Mouse (Mus musculus): ENCODE results near the gene Mnd1. TPM values are rescaled to one million over a fixed set of nuclear protein-coding genes. Genes with fewer than 3 reads are reported as not detected.

Mnd1 gene
- polyA plus RNA-seq, 1 experiment from 2014 or later, result 14.0 TPM

GRCm38 (mm10) chr3:84068831-84069709, 86.5 kb downstream of the Mnd1 start:
- H3K36me3 ChIP-seq, result no peaks in the 10 kb centered on the region
- H3K27me3 ChIP-seq, result no peaks in the 10 kb centered on the region
- 84% methylated on average over 13 of the region's 13 CpGs for WGBS
- H3K9me3 ChIP-seq, result no peaks in the 10 kb centered on the region
- H3K4me2 ChIP-seq, result no peak overlapping the region
- no peak overlapping the region for H3K27ac ChIP-seq
- no peak overlapping the region for H3K9ac ChIP-seq (replicated peaks)
- H3K4me1 ChIP-seq (replicated peaks), result no peaks in the 10 kb centered on the region
- no peak overlapping the region for H3K4me3 ChIP-seq (replicated peaks)
- no peak for ATAC-seq (ENCODE audit: insufficient number of reproducible peaks, insufficient read depth, low FRiP score, low TSS enrichment, low read depth)

GRCm38 (mm10) chr3:84065825-84066224, 89.8 kb downstream of the Mnd1 start:
- Histone ChIP-seq H3K36me3 (no peaks in the 10 kb centered on the region), H3K27ac (no peak overlapping the region), H3K4me3 (replicated peaks) (no peak overlapping the region), H3K9ac (replicated peaks) (no peak overlapping the region), H3K4me1 (replicated peaks) (peaks cover 11% of the 10 kb centered on the region), H3K27me3 (no peaks in the 10 kb centered on the region), H3K4me2 (no peak overlapping the region), H3K9me3 (no peaks in the 10 kb centered on the region)
- WGBS, result 73% methylated on average over 4 of the region's 4 CpGs
- ATAC-seq (ENCODE audit: insufficient number of reproducible peaks, insufficient read depth, low FRiP score, low TSS enrichment, low read depth), result no peak

DNA sequence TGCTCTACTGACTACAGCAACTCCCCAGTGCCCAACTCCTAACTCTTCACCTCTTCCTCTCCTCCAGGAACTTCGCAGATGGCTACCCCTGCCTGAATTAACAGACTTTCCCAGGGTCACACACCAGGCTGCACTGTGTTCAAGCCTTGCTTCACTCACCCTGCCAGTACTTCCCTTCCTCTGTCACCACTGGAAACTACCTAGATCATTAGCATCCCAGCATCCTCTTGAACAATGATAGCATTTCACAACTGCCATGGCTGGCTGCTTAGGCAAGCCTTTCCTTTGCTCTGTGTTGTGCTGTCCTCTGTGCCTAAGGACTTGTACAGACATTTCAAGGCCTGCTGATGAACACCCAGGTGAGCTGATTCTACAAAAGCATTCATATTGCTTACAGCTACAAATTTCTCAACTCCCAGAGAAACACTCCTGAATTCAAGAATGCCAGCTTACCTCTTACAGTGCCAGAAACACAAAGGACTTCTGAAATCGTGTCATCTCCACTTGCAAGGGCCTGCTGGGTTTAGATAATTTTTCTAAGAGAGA, 92.1 kb downstream of the Mnd1 start:
- no peak overlapping the region for H3K4me2 ChIP-seq
- H3K9ac ChIP-seq (replicated peaks), result no peak overlapping the region
- ATAC-seq (ENCODE audit: insufficient number of reproducible peaks, insufficient read depth, low FRiP score, low TSS enrichment, low read depth), result no peak
- peaks cover 28% of the 10 kb centered on the region for H3K4me1 ChIP-seq (replicated peaks)
- 0 out of 2 replicates have a peak, but pooled peaks cover under 1% of the 10 kb centered on the region for H3K9me3 ChIP-seq
- no peaks in the 10 kb centered on the region for H3K27me3 ChIP-seq
- no peaks in the 10 kb centered on the region for H3K36me3 ChIP-seq
- no peak overlapping the region for H3K27ac ChIP-seq
- WGBS, result 87% methylated on average over 2 of the region's 2 CpGs
- H3K4me3 ChIP-seq (replicated peaks), result no peak overlapping the region

DNA sequence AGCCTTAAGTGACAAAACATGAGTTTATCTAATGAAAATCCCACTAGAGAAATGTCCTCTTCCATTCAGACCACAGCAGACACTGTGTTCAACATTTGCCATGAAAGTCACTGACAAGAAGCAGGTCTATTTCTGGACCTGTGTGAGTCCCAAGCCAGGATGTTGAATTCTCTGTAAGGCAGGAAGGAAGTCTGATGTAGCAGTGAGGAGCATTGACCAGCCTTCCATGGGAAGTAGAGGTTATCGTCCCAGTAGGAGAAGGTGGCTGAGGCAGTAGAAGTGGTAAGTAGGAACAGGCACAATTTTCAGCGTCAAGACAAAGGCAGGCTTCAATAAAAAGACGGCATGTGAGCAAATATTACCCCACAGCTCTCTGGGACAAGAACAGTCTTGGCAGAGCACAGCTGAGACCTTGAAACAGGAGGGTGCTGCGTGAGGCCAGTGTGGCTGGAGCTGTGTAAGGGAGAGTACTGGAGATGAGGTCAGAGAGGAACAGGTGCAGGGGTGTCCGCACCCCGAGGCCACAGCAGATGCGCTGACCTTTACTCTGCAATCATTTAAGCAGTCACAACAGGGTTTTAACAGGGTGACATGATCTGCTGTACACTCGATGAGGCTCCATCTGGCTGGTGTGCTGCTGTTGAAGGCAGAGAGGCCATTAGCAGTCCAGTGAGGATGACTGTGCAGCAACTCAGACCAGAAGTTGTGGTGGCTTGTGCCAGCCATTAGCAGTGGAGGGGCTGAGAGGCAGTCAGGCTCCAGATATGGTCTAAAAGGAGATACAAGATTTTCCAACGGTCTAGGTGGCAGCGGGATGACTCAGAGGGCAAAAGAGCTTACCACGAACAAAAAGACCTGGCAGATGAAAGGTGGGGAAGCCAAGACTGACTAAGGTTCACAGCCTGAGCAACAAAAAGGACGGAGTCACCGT, 93.8 kb downstream of the Mnd1 start:
- WGBS, result 69% methylated on average over 13 of the region's 13 CpGs
- Histone ChIP-seq H3K27ac (0 out of 2 replicates have a peak overlapping the region, but pooled peaks have one; percentile 30), H3K4me3 (replicated peaks) (no peak overlapping the region), H3K36me3 (no peaks in the 10 kb centered on the region), H3K9ac (replicated peaks) (no peak overlapping the region), H3K4me1 (replicated peaks) (peaks cover 28% of the 10 kb centered on the region), H3K4me2 (no peak overlapping the region), H3K27me3 (no peaks in the 10 kb centered on the region), H3K9me3 (peaks cover 11% of the 10 kb centered on the region; the same call in 1 of the 2 replicates)
- ATAC-seq (ENCODE audit: insufficient number of reproducible peaks, insufficient read depth, low FRiP score, low TSS enrichment, low read depth), result peak; percentile 53; the same call in 1 of the 2 replicates

- peaks cover 28% of the 10 kb centered on the region for H3K4me1 ChIP-seq (replicated peaks)
- WGBS, result 75% methylated on average over 5 of the region's 5 CpGs
- peaks cover 11% of the 10 kb centered on the region; the same call in 1 of the 2 replicates for H3K9me3 ChIP-seq
- no peak for ATAC-seq (ENCODE audit: insufficient number of reproducible peaks, insufficient read depth, low FRiP score, low TSS enrichment, low read depth)
- no peak overlapping the region for H3K9ac ChIP-seq (replicated peaks)
- H3K4me3 ChIP-seq (replicated peaks), result no peak overlapping the region
- H3K4me2 ChIP-seq, result no peak overlapping the region
- H3K36me3 ChIP-seq, result no peaks in the 10 kb centered on the region
- H3K27me3 ChIP-seq, result no peaks in the 10 kb centered on the region
- H3K27ac ChIP-seq, result 0 out of 2 replicates have a peak overlapping the region, but pooled peaks have one; percentile 20
Measured at GRCm38 (mm10) chr3:84060946-84061345, 94.6 kb downstream of the Mnd1 start.

DNA sequence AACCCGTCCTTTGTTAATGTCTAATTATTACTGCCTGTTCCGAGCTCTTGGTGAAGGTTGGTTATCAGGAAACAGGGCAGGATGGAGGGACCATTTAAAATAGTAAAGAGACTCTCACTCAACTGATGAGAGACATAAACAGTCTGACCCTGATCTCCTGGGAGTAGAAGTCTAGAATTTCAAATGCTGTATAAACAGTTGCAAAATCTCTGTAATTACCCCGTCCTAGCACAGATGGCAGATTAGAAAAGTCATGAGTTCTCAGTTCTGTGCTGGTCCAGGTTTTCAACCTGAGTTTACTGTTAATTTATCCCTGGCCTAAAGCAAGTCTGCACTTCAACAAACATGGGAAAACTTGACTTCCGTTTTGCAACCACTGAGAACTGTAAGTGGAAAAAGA, 95.5 kb downstream of the Mnd1 start:
- H3K27ac ChIP-seq, result peak overlapping the region; percentile 80
- no peak overlapping the region for H3K9ac ChIP-seq (replicated peaks)
- peaks cover 28% of the 10 kb centered on the region for H3K4me1 ChIP-seq (replicated peaks)
- no peak for ATAC-seq (ENCODE audit: insufficient number of reproducible peaks, insufficient read depth, low FRiP score, low TSS enrichment, low read depth)
- peaks cover 16% of the 10 kb centered on the region; the same call in 1 of the 2 replicates for H3K9me3 ChIP-seq
- WGBS, result 14% methylated on average over 4 of the region's 4 CpGs
- no peak overlapping the region for H3K4me3 ChIP-seq (replicated peaks)
- no peaks in the 10 kb centered on the region for H3K36me3 ChIP-seq
- H3K27me3 ChIP-seq, result no peaks in the 10 kb centered on the region
- no peak overlapping the region for H3K4me2 ChIP-seq

DNA sequence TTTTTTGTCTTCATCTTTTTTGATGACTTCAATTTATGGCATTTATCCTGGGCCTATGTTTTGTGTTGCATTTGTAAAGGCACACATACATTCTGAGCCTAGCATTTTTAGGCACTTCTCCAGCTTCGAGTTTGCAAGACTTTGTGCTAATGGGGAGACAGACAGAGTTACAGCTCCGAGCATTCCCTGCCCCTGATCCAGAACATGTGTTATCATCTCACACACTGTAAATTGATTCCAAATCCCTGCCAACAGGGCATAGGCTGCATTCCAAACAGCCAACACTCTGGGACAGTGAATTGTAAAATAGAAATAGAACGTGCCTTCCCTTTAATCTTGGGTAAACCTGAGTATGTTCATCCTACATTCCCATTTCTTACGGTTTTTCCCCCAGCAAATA, 95.9 kb downstream of the Mnd1 start:
- Histone ChIP-seq H3K9ac (replicated peaks) (no peak overlapping the region), H3K4me3 (replicated peaks) (no peak overlapping the region), H3K27me3 (no peaks in the 10 kb centered on the region), H3K4me1 (replicated peaks) (peaks cover 28% of the 10 kb centered on the region), H3K36me3 (no peaks in the 10 kb centered on the region), H3K4me2 (peak overlapping the region; percentile 40), H3K9me3 (peaks cover 16% of the 10 kb centered on the region; the same call in 1 of the 2 replicates), H3K27ac (peak overlapping the region; percentile 80)
- WGBS, result 10% methylated on average over 4 of the region's 4 CpGs
- peak; percentile 21; the same call in 1 of the 2 replicates for ATAC-seq (ENCODE audit: insufficient number of reproducible peaks, insufficient read depth, low FRiP score, low TSS enrichment, low read depth)

DNA sequence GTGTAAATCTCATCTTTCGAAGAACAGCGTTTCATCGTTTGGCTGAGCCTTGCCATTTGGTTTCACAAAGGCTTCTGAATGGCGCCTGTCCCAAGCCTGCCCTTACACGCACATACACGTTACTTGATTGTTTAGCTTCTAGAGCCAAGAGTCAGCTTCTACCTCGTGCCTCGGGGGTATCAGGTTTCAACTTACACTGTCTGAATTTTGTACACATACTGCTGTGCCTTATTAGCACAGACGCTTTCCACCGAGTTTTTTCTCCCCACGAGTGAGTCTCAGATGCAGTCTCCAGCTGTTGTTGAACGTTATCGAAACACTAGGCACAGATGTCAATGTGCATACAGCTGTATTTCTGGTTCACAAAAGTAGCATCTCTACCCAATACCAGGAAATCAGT, 96.3 kb downstream of the Mnd1 start:
- peak overlapping the region; percentile 40 for H3K4me2 ChIP-seq

DNA sequence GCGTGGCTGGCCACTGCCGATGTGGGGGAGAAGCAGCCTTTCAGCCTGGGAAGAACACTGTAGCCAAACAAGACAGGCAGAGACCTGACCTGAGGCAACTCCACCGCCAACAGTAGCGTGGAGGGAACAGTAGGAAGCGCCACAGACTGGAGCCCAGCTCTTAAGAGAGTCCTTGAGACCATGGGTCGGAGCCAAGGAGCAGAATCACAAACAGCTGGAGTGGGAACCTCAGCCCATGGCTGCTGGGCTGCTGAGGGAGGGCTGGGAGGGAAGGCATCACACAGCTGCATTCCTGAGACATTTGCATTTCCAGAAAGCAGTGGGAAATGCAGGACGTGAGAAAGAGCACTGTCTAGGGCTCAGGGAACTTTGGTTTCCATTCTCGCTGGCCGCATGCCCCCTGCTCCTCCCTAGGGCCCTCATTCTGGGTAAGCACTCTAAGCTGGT, 106.8 kb downstream of the Mnd1 start:
- Histone ChIP-seq H3K36me3 (no peaks in the 10 kb centered on the region), H3K4me1 (replicated peaks) (peaks cover 18% of the 10 kb centered on the region), H3K27me3 (no peaks in the 10 kb centered on the region), H3K4me2 (peak overlapping the region; percentile 8; the same call in 1 of the 2 replicates), H3K9ac (replicated peaks) (no peak overlapping the region), H3K27ac (peak overlapping the region; percentile 24; the same call in 1 of the 2 replicates), H3K9me3 (no peaks in the 10 kb centered on the region), H3K4me3 (replicated peaks) (no peak overlapping the region)
- WGBS, result 12% methylated on average over 9 of the region's 9 CpGs
- peak; percentile 77 for ATAC-seq (ENCODE audit: insufficient number of reproducible peaks, insufficient read depth, low FRiP score, low TSS enrichment, low read depth)

More for the DNA sequence above, 96.3 kb downstream of the Mnd1 start:
- H3K27me3 ChIP-seq, result no peaks in the 10 kb centered on the region
- no peak overlapping the region for H3K4me3 ChIP-seq (replicated peaks)
- peak overlapping the region; percentile 80 for H3K27ac ChIP-seq
- H3K9ac ChIP-seq (replicated peaks), result no peak overlapping the region
- ATAC-seq (ENCODE audit: insufficient number of reproducible peaks, insufficient read depth, low FRiP score, low TSS enrichment, low read depth), result peak; percentile 89
- no peaks in the 10 kb centered on the region for H3K36me3 ChIP-seq
- peaks cover 16% of the 10 kb centered on the region; the same call in 1 of the 2 replicates for H3K9me3 ChIP-seq
- 20% methylated on average over 13 of the region's 13 CpGs for WGBS
- H3K4me1 ChIP-seq (replicated peaks), result peaks cover 28% of the 10 kb centered on the region

DNA sequence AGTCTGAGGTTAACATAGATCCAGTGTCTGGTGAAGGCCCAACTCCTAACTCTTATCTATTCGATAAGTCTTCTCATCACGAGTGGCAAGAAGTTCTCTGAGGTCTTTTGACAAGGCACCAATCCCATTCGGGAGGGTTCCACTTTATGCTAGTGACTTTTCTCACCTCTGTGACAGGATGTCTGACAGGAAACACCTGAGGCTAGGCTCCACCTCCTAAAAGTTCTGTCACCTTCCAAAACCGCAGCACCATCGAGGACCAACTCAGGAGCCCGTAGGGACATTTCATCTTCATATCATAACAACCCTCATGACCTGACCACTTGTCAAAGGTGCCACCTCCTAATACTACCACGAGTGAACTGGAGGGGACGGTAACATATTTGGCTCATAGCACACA, 109.4 kb downstream of the Mnd1 start:
- Histone ChIP-seq H3K9me3 (no peaks in the 10 kb centered on the region), H3K4me3 (replicated peaks) (no peak overlapping the region), H3K4me2 (no peak overlapping the region), H3K27me3 (no peaks in the 10 kb centered on the region), H3K27ac (no peak overlapping the region), H3K9ac (replicated peaks) (no peak overlapping the region), H3K4me1 (replicated peaks) (peaks cover 19% of the 10 kb centered on the region), H3K36me3 (no peaks in the 10 kb centered on the region)
- no peak for ATAC-seq (ENCODE audit: insufficient number of reproducible peaks, insufficient read depth, low FRiP score, low TSS enrichment, low read depth)
- 86% methylated on average over 8 of the region's 8 CpGs for whole genome bisulfite sequencing
